Mouse (Mus musculus): ENCODE results near the gene Rnf123. TPM values are rescaled to one million over a fixed set of nuclear protein-coding genes. Genes with fewer than 3 reads are reported as not detected.
A peak's percentile ranks its signal among the peaks of the same experiment; 100 is the strongest.

The Rnf123 gene
- polyA plus RNA-seq, 1 experiment from 2014 or later: 100 TPM

DNA sequence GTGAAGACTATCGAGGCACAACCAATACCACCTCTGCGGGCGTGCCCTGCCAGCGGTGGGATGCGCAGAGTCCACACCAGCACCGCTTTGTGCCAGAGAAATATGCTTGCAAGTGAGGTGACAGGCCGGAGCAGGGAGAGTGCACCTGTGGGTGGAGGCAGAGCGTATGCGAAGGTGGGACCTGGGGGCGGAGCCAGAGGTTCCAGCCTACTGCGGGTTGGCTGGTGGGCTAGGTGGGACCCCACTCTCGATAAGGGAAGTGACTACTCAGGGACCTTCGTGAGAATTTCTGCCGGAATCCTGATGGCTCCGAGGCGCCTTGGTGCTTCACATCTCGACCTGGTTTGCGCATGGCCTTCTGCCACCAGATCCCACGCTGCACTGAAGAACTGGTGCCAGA, 597 bp downstream of the Rnf123 start:
- Histone ChIP-seq H3K27ac (replicated peaks) (peak overlapping the region; percentile 99), H3K4me1 (replicated peaks) (peaks cover 91% of the 10 kb centered on the region), H3K4me2 (peak overlapping the region; percentile 85), H3K27me3 (peaks cover 3% of the 10 kb centered on the region; the same call in 1 of the 2 replicates), H3K36me3 (replicated peaks) (peaks cover 65% of the 10 kb centered on the region), H3K4me3 (replicated peaks) (peak overlapping the region; percentile 44), H3K9ac (peak overlapping the region; percentile 89), H3K9me3 (replicated peaks) (no peaks in the 10 kb centered on the region)
- WGBS (ENCODE audit: insufficient replicate concordance): 13% methylated on average over 19 of the region's 19 CpGs
- no peak for ATAC-seq (ENCODE audit: insufficient read depth)

DNA sequence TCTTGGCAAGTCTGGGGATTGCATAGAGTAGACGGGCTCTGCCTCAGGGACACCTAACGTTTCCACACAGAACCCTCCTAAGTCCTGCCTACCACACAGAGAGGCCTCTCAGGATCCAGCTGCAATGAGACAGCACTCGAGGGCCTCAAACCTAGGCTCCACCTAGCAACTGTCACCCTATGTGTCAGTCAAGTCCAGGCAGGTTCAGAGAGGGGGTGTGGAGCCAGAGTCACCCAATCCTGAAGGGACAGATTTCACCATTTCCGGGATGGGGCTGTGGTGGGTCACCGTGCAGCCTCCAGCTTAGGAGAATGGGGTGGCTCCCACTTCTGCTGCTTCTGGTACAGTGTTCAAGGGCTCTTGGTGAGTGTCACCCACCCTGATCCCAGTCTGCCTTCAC, 3.0 kb downstream of the Rnf123 start, which contains the start of gene Mst1:
TSS of gene Mst1 (plus strand) at position 269 of the 400 bp plus-strand sequence.
- H3K4me1 ChIP-seq (replicated peaks): peaks cover 86% of the 10 kb centered on the region
- H3K27ac ChIP-seq (replicated peaks): peak within 1 kb of the TSS; percentile 99
- peak; percentile 88 for ATAC-seq (ENCODE audit: insufficient read depth)
- H3K4me2 ChIP-seq: peak within 1 kb of the TSS; percentile 85
- peaks cover 65% of the 10 kb centered on the region for H3K36me3 ChIP-seq (replicated peaks)
- H3K4me3 ChIP-seq (replicated peaks): peak within 1 kb of the TSS; percentile 70
- peak within 1 kb of the TSS; percentile 89 for H3K9ac ChIP-seq
- no peaks in the 10 kb centered on the region for H3K9me3 ChIP-seq (replicated peaks)
- WGBS (ENCODE audit: insufficient replicate concordance): 11% methylated on average over 5 of the region's 5 CpGs
- peaks cover 3% of the 10 kb centered on the region; the same call in 1 of the 2 replicates for H3K27me3 ChIP-seq

GRCm38 (mm10) chr9:108073141-108073930, 9.8 kb downstream of the Rnf123 start:
- H3K27ac ChIP-seq (replicated peaks): peak overlapping the region; percentile 24; the same call in 1 of the 2 replicates
- H3K9me3 ChIP-seq (replicated peaks): no peaks in the 10 kb centered on the region
- no peak overlapping the region; the same call in 1 of the 2 replicates for H3K9ac ChIP-seq
- peaks cover 92% of the 10 kb centered on the region for H3K36me3 ChIP-seq (replicated peaks)
- no peak for ATAC-seq (ENCODE audit: insufficient read depth)
- H3K4me1 ChIP-seq (replicated peaks): peaks cover 61% of the 10 kb centered on the region
- WGBS (ENCODE audit: insufficient replicate concordance): 79% methylated on average over 7 of the region's 7 CpGs
- no peak overlapping the region for H3K4me3 ChIP-seq (replicated peaks)
- H3K4me2 ChIP-seq: no peak overlapping the region
- no peaks in the 10 kb centered on the region for H3K27me3 ChIP-seq

DNA sequence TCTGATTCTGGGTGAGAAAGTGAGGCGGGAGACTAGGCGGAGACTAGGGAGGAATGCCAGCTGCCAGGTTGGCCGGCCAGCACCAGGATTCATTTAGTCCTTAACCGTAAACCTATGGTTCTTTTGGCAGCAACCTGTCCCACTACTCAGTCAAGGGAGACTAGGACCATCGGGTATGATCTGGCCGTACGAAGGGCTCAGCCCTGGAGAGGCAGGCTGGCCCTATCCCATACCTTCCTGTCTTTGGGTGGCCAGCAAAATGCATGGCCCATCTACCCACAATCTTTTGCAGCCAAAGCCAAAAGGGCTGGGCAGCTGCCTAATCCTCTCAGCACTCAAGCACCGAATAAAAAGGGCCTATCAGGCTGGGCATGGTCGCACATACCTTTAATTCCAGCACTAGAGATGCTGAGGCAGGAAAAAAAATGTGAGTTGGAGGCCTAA, 10.6 kb downstream of the Rnf123 start:
- Histone ChIP-seq H3K9me3 (replicated peaks) (no peaks in the 10 kb centered on the region), H3K4me2 (no peak overlapping the region), H3K4me3 (replicated peaks) (no peak overlapping the region), H3K4me1 (replicated peaks) (peaks cover 61% of the 10 kb centered on the region), H3K27ac (replicated peaks) (no peak overlapping the region), H3K27me3 (no peaks in the 10 kb centered on the region), H3K9ac (no peak overlapping the region), H3K36me3 (replicated peaks) (peaks cover 96% of the 10 kb centered on the region)
- WGBS (ENCODE audit: insufficient replicate concordance): 86% methylated on average over 9 of the region's 9 CpGs
- ATAC-seq (ENCODE audit: insufficient read depth): no peak

DNA sequence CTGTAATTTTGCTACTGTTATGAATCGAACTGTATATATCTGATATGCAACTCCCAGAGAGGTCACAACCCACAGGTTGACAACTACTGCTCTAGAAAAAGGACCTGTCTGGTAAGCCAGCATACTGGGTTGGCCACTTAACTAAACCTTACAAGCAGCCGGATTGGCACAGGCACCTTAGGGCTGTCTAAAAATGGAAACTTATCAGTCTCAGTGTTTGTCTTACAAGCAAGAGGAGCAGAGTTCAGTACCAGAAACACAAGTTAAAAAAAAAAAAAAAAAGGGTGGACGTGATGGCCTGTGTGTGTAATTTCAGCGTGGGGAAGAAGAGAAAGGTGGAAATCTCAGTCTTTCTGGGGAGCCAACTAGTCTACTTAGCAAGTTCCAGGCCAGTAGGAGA, 11.3 kb downstream of the Rnf123 start:
- ATAC-seq (ENCODE audit: insufficient read depth): no peak
- Histone ChIP-seq H3K27me3 (no peaks in the 10 kb centered on the region), H3K27ac (replicated peaks) (peak overlapping the region; percentile 11; the same call in 1 of the 2 replicates), H3K4me1 (replicated peaks) (peaks cover 54% of the 10 kb centered on the region), H3K4me3 (replicated peaks) (no peak overlapping the region), H3K36me3 (replicated peaks) (peaks cover 96% of the 10 kb centered on the region), H3K9ac (no peak overlapping the region), H3K4me2 (no peak overlapping the region), H3K9me3 (replicated peaks) (no peaks in the 10 kb centered on the region)
- 69% methylated on average over 4 of the region's 4 CpGs for WGBS (ENCODE audit: insufficient replicate concordance)

- no peaks in the 10 kb centered on the region for H3K27me3 ChIP-seq
- peaks cover 99% of the 10 kb centered on the region for H3K36me3 ChIP-seq (replicated peaks)
- H3K4me3 ChIP-seq (replicated peaks): no peak overlapping the region
- no peak for ATAC-seq (ENCODE audit: insufficient read depth)
- peaks cover 40% of the 10 kb centered on the region for H3K4me1 ChIP-seq (replicated peaks)
- H3K27ac ChIP-seq (replicated peaks): no peak overlapping the region
- H3K9ac ChIP-seq: no peak overlapping the region
- no peaks in the 10 kb centered on the region for H3K9me3 ChIP-seq (replicated peaks)
- 90% methylated on average over 7 of the region's 7 CpGs for WGBS (ENCODE audit: insufficient replicate concordance)
- H3K4me2 ChIP-seq: no peak overlapping the region
These were observed 13.6 kb downstream of the Rnf123 start for GRCm38 (mm10) chr9:108069529-108069928.

DNA sequence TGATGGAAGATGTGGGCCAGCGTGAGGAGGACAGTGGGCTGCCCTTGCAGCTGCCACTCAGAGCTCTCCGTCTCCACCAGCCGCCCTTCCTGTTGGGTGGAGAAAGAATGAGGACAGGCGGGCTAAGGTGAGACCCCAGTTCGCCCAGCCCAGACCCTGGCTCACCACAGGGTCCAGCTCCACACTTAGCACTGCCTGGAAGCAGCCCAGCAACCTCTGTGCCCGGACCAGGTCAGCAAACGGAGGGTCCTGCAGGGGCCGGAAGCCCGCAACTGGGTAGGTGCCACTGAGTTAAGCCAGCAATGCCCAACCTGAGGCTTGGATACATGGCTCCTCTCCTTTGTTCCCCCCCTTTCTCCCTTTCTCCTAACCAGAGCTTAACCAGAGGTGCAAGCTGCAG, 14.1 kb downstream of the Rnf123 start:
- 0 out of 2 replicates have a peak overlapping the region, but pooled peaks have one; percentile 33 for H3K27ac ChIP-seq (replicated peaks)
- no peaks in the 10 kb centered on the region for H3K9me3 ChIP-seq (replicated peaks)
- no peak overlapping the region for H3K4me3 ChIP-seq (replicated peaks)
- no peak overlapping the region for H3K4me2 ChIP-seq
- H3K9ac ChIP-seq: no peak overlapping the region
- no peaks in the 10 kb centered on the region for H3K27me3 ChIP-seq
- no peak for ATAC-seq (ENCODE audit: insufficient read depth)
- peaks cover 34% of the 10 kb centered on the region for H3K4me1 ChIP-seq (replicated peaks)
- H3K36me3 ChIP-seq (replicated peaks): peaks cover 99% of the 10 kb centered on the region
- 93% methylated on average over 9 of the region's 9 CpGs for WGBS (ENCODE audit: insufficient replicate concordance)

DNA sequence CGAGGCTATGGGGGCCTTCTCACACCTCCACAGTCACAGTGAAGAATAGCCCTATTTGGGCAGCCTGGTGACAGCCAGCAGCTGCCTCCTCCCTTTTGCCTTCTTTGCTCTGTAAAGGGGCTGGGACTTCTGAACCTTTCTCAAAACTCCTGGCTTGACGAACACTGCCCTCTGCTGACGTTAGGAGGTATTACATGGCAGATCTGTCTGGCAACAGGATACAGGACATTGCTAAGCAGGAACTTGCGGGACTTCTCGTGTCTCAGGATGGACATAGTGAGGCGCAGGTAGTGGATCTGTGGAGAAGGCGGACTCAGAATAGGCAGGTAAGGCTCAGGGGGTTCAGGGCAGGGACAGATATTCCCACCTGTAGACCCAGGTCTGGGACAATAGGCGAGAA, 15.2 kb downstream of the Rnf123 start:
- Histone ChIP-seq H3K4me1 (replicated peaks) (peaks cover 34% of the 10 kb centered on the region), H3K9ac (no peak overlapping the region), H3K36me3 (replicated peaks) (peaks cover 99% of the 10 kb centered on the region), H3K4me3 (replicated peaks) (no peak overlapping the region), H3K4me2 (no peak overlapping the region), H3K27me3 (no peaks in the 10 kb centered on the region), H3K27ac (replicated peaks) (peak overlapping the region; percentile 33; the same call in 1 of the 2 replicates), H3K9me3 (replicated peaks) (no peaks in the 10 kb centered on the region)
- ATAC-seq (ENCODE audit: insufficient read depth): 0 out of 2 replicates have a peak, but pooled peaks have one; percentile 30
- WGBS (ENCODE audit: insufficient replicate concordance): 26% methylated on average over 8 of the region's 8 CpGs

DNA sequence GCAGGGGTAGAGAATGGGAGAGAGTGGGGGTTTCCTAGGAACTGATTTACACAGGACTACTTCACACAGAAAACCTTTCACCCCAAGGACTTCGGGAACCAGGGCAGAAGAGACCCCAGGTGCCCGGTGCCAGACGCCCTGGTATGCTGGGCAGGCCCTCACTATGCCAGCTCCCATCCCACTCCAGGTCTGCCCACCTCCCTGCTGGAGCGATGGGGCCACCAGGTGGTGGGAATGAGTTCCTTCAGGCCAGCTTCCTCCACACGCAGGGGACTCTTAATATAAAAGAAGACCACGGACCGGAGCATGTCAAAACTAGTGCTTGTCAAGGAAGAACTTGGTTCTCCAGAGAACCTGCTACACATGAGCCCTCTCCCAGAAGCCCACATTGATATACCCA, 15.9 kb downstream of the Rnf123 start:
- H3K9me3 ChIP-seq (replicated peaks): no peaks in the 10 kb centered on the region
- H3K27me3 ChIP-seq: no peaks in the 10 kb centered on the region
- no peak overlapping the region for H3K9ac ChIP-seq
- 87% methylated on average over 7 of the region's 7 CpGs for WGBS (ENCODE audit: insufficient replicate concordance)
- peaks cover 35% of the 10 kb centered on the region for H3K4me1 ChIP-seq (replicated peaks)
- ATAC-seq (ENCODE audit: insufficient read depth): no peak
- H3K4me3 ChIP-seq (replicated peaks): no peak overlapping the region
- H3K4me2 ChIP-seq: no peak overlapping the region
- H3K27ac ChIP-seq (replicated peaks): no peak overlapping the region
- H3K36me3 ChIP-seq (replicated peaks): peaks cover 100% of the 10 kb centered on the region

- H3K36me3 ChIP-seq (replicated peaks): peaks cover 100% of the 10 kb centered on the region
- H3K9me3 ChIP-seq (replicated peaks): no peaks in the 10 kb centered on the region
- H3K4me2 ChIP-seq: no peak overlapping the region
- ATAC-seq (ENCODE audit: insufficient read depth): peak; percentile 42; the same call in 1 of the 2 replicates
- H3K27ac ChIP-seq (replicated peaks): 0 out of 2 replicates have a peak overlapping the region, but pooled peaks have one; percentile 6
- H3K9ac ChIP-seq: no peak overlapping the region
- no peak overlapping the region for H3K4me3 ChIP-seq (replicated peaks)
- no peaks in the 10 kb centered on the region for H3K27me3 ChIP-seq
- WGBS (ENCODE audit: insufficient replicate concordance): 40% methylated on average over 5 of the region's 5 CpGs
- peaks cover 36% of the 10 kb centered on the region for H3K4me1 ChIP-seq (replicated peaks)
These were observed 17.6 kb downstream of the Rnf123 start for GRCm38 (mm10) chr9:108065491-108066011.

GRCm38 (mm10) chr9:108063361-108063760, 19.8 kb downstream of the Rnf123 start:
- Histone ChIP-seq H3K4me2 (no peak overlapping the region), H3K4me1 (replicated peaks) (peaks cover 33% of the 10 kb centered on the region), H3K4me3 (replicated peaks) (no peak overlapping the region), H3K9ac (no peak overlapping the region), H3K9me3 (replicated peaks) (no peaks in the 10 kb centered on the region), H3K27me3 (no peaks in the 10 kb centered on the region), H3K27ac (replicated peaks) (no peak overlapping the region), H3K36me3 (replicated peaks) (peaks cover 100% of the 10 kb centered on the region)
- ATAC-seq (ENCODE audit: insufficient read depth): no peak
- WGBS (ENCODE audit: insufficient replicate concordance): 79% methylated on average over 12 of the region's 12 CpGs
